Mouse (Mus musculus): ENCODE results near the gene Rtn4ip1. TPM values are rescaled to one million over a fixed set of nuclear protein-coding genes. Genes with fewer than 3 reads are reported as not detected.
A peak's percentile ranks its signal among the peaks of the same experiment; 100 is the strongest.
"Not testable (repeated sequence)": the region's sequence is repeated elsewhere in the genome, so short reads cannot be mapped to it uniquely, and the experiment has no call there.

Rtn4ip1 gene
- polyA plus RNA-seq, 1 experiment from 2014 or later: 20.0 TPM

- H3K9ac ChIP-seq (replicated peaks; ENCODE audit: low read length): no peak overlapping the region
- no peaks in the 10 kb centered on the region for H3K36me3 ChIP-seq (replicated peaks; ENCODE audit: control insufficient read depth, insufficient read depth, low read depth, low read length)
- ATAC-seq (replicated peaks; ENCODE audit: insufficient number of reproducible peaks, low FRiP score, low TSS enrichment, low read depth) (no peak), DNase-seq (ENCODE audit: low spot score) (no peak)
- H3K27ac ChIP-seq (replicated peaks; ENCODE audit: low read depth, low read length): no peak overlapping the region
- H3K4me1 ChIP-seq (ENCODE audit: control insufficient read depth, insufficient read depth, low read length): no peaks in the 10 kb centered on the region
- H3K9me3 ChIP-seq (replicated peaks; ENCODE audit: control insufficient read depth, low read length): no peaks in the 10 kb centered on the region
- H3K4me3 ChIP-seq (ENCODE audit: low read depth, low read length): no peak overlapping the region
- no peak overlapping the region for H3K4me2 ChIP-seq (ENCODE audit: low read depth, low read length)
- H3K27me3 ChIP-seq (ENCODE audit: control insufficient read depth, insufficient read depth, low read length): no peaks in the 10 kb centered on the region
- WGBS: 87% methylated on average over 12 of the region's 12 CpGs
Observed at GRCm38 (mm10) chr10:43916181-43916580, 14.6 kb downstream of the Rtn4ip1 start.

GRCm38 (mm10) chr10:43916737-43917136, 15.1 kb downstream of the Rtn4ip1 start:
- Histone ChIP-seq H3K27ac (replicated peaks; ENCODE audit: low read depth, low read length) (no peak overlapping the region), H3K9me3 (replicated peaks; ENCODE audit: control insufficient read depth, low read length) (no peaks in the 10 kb centered on the region), H3K4me3 (ENCODE audit: low read depth, low read length) (no peak overlapping the region), H3K27me3 (ENCODE audit: control insufficient read depth, insufficient read depth, low read length) (no peaks in the 10 kb centered on the region), H3K9ac (replicated peaks; ENCODE audit: low read length) (no peak overlapping the region), H3K4me2 (ENCODE audit: low read depth, low read length) (no peak overlapping the region), H3K4me1 (ENCODE audit: control insufficient read depth, insufficient read depth, low read length) (no peaks in the 10 kb centered on the region), H3K36me3 (replicated peaks; ENCODE audit: control insufficient read depth, insufficient read depth, low read depth, low read length) (no peaks in the 10 kb centered on the region)
- 81% methylated on average over 2 of the region's 2 CpGs for WGBS
- ATAC-seq (replicated peaks; ENCODE audit: insufficient number of reproducible peaks, low FRiP score, low TSS enrichment, low read depth): no peak
- no peak for DNase-seq (ENCODE audit: low spot score)

- Histone ChIP-seq H3K36me3 (replicated peaks; ENCODE audit: control insufficient read depth, insufficient read depth, low read depth, low read length) (no peaks in the 10 kb centered on the region), H3K27me3 (ENCODE audit: control insufficient read depth, insufficient read depth, low read length) (no peaks in the 10 kb centered on the region), H3K4me1 (ENCODE audit: control insufficient read depth, insufficient read depth, low read length) (no peaks in the 10 kb centered on the region), H3K4me3 (ENCODE audit: low read depth, low read length) (no peak overlapping the region), H3K27ac (replicated peaks; ENCODE audit: low read depth, low read length) (no peak overlapping the region), H3K4me2 (ENCODE audit: low read depth, low read length) (no peak overlapping the region), H3K9me3 (replicated peaks; ENCODE audit: control insufficient read depth, low read length) (no peaks in the 10 kb centered on the region), H3K9ac (replicated peaks; ENCODE audit: low read length) (no peak overlapping the region)
- WGBS: 40% methylated on average over 17 of the region's 17 CpGs
- peak; percentile 92 for DNase-seq (ENCODE audit: low spot score)
- no peak for ATAC-seq (replicated peaks; ENCODE audit: insufficient number of reproducible peaks, low FRiP score, low TSS enrichment, low read depth)
Observed at GRCm38 (mm10) chr10:43918696-43919608, 17.3 kb downstream of the Rtn4ip1 start.

GRCm38 (mm10) chr10:43923096-43923495, 21.5 kb downstream of the Rtn4ip1 start:
- Histone ChIP-seq H3K4me3 (ENCODE audit: low read depth, low read length) (no peak overlapping the region), H3K4me2 (ENCODE audit: low read depth, low read length) (no peak overlapping the region), H3K36me3 (replicated peaks; ENCODE audit: control insufficient read depth, insufficient read depth, low read depth, low read length) (no peaks in the 10 kb centered on the region), H3K9ac (replicated peaks; ENCODE audit: low read length) (no peak overlapping the region), H3K9me3 (replicated peaks; ENCODE audit: control insufficient read depth, low read length) (no peaks in the 10 kb centered on the region), H3K27me3 (ENCODE audit: control insufficient read depth, insufficient read depth, low read length) (no peaks in the 10 kb centered on the region), H3K27ac (replicated peaks; ENCODE audit: low read depth, low read length) (no peak overlapping the region), H3K4me1 (ENCODE audit: control insufficient read depth, insufficient read depth, low read length) (no peaks in the 10 kb centered on the region)
- DNase-seq (ENCODE audit: low spot score) (no peak), ATAC-seq (replicated peaks; ENCODE audit: insufficient number of reproducible peaks, low FRiP score, low TSS enrichment, low read depth) (no peak)
- 92% methylated on average over 3 of the region's 3 CpGs for whole genome bisulfite sequencing

GRCm38 (mm10) chr10:43925776-43926175, 24.2 kb downstream of the Rtn4ip1 start:
- H3K9ac ChIP-seq (replicated peaks; ENCODE audit: low read length); DNase-seq (ENCODE audit: low spot score); H3K4me2 ChIP-seq (ENCODE audit: low read depth, low read length); H3K4me3 ChIP-seq (ENCODE audit: low read depth, low read length); H3K9me3 ChIP-seq (replicated peaks; ENCODE audit: control insufficient read depth, low read length); H3K27me3 ChIP-seq (ENCODE audit: control insufficient read depth, insufficient read depth, low read length); ATAC-seq (replicated peaks; ENCODE audit: insufficient number of reproducible peaks, low FRiP score, low TSS enrichment, low read depth); H3K4me1 ChIP-seq (ENCODE audit: control insufficient read depth, insufficient read depth, low read length); H3K36me3 ChIP-seq (replicated peaks; ENCODE audit: control insufficient read depth, insufficient read depth, low read depth, low read length); H3K27ac ChIP-seq (replicated peaks; ENCODE audit: low read depth, low read length): not testable (repeated sequence)
- WGBS: 89% methylated on average over 9 of the region's 9 CpGs

- ATAC-seq (replicated peaks; ENCODE audit: insufficient number of reproducible peaks, low FRiP score, low TSS enrichment, low read depth): no peak
- H3K9ac ChIP-seq (replicated peaks; ENCODE audit: low read length): no peak overlapping the region
- H3K36me3 ChIP-seq (replicated peaks; ENCODE audit: control insufficient read depth, insufficient read depth, low read depth, low read length): no peaks in the 10 kb centered on the region
- no peaks in the 10 kb centered on the region for H3K9me3 ChIP-seq (replicated peaks; ENCODE audit: control insufficient read depth, low read length)
- H3K4me3 ChIP-seq (ENCODE audit: low read depth, low read length): no peak overlapping the region
- H3K27me3 ChIP-seq (ENCODE audit: control insufficient read depth, insufficient read depth, low read length): no peaks in the 10 kb centered on the region
- no peaks in the 10 kb centered on the region for H3K4me1 ChIP-seq (ENCODE audit: control insufficient read depth, insufficient read depth, low read length)
- DNase-seq (ENCODE audit: low spot score): no peak
- WGBS: 85% methylated on average over 8 of the region's 8 CpGs
- H3K27ac ChIP-seq (replicated peaks; ENCODE audit: low read depth, low read length): no peak overlapping the region
- no peak overlapping the region for H3K4me2 ChIP-seq (ENCODE audit: low read depth, low read length)
Observed at GRCm38 (mm10) chr10:43927736-43928135, 26.1 kb downstream of the Rtn4ip1 start.

GRCm38 (mm10) chr10:43928596-43928995, 27.0 kb downstream of the Rtn4ip1 start:
- no peaks in the 10 kb centered on the region for H3K36me3 ChIP-seq (replicated peaks; ENCODE audit: control insufficient read depth, insufficient read depth, low read depth, low read length)
- WGBS: 80% methylated on average over 5 of the region's 5 CpGs

GRCm38 (mm10) chr10:43939136-43939662, 37.6 kb downstream of the Rtn4ip1 start:
- no peak overlapping the region for H3K4me2 ChIP-seq (ENCODE audit: low read depth, low read length)
- no peak overlapping the region for H3K27ac ChIP-seq (replicated peaks; ENCODE audit: low read depth, low read length)
- no peak overlapping the region for H3K9ac ChIP-seq (replicated peaks; ENCODE audit: low read length)
- ATAC-seq (replicated peaks; ENCODE audit: insufficient number of reproducible peaks, low FRiP score, low TSS enrichment, low read depth): no peak
- H3K4me1 ChIP-seq (ENCODE audit: control insufficient read depth, insufficient read depth, low read length): no peaks in the 10 kb centered on the region
- WGBS: 79% methylated on average over 6 of the region's 6 CpGs
- H3K27me3 ChIP-seq (ENCODE audit: control insufficient read depth, insufficient read depth, low read length): no peaks in the 10 kb centered on the region
- H3K4me3 ChIP-seq (ENCODE audit: low read depth, low read length): no peak overlapping the region
- H3K36me3 ChIP-seq (replicated peaks; ENCODE audit: control insufficient read depth, insufficient read depth, low read depth, low read length): no peaks in the 10 kb centered on the region
- no peak for DNase-seq (ENCODE audit: low spot score)
- H3K9me3 ChIP-seq (replicated peaks; ENCODE audit: control insufficient read depth, low read length): no peaks in the 10 kb centered on the region

More at GRCm38 (mm10) chr10:43928596-43928995, 27.0 kb downstream of the Rtn4ip1 start:
- Histone ChIP-seq H3K27ac (replicated peaks; ENCODE audit: low read depth, low read length) (no peak overlapping the region), H3K27me3 (ENCODE audit: control insufficient read depth, insufficient read depth, low read length) (no peaks in the 10 kb centered on the region), H3K9me3 (replicated peaks; ENCODE audit: control insufficient read depth, low read length) (no peaks in the 10 kb centered on the region), H3K4me3 (ENCODE audit: low read depth, low read length) (no peak overlapping the region), H3K4me1 (ENCODE audit: control insufficient read depth, insufficient read depth, low read length) (no peaks in the 10 kb centered on the region), H3K9ac (replicated peaks; ENCODE audit: low read length) (no peak overlapping the region), H3K4me2 (ENCODE audit: low read depth, low read length) (no peak overlapping the region)
- ATAC-seq (replicated peaks; ENCODE audit: insufficient number of reproducible peaks, low FRiP score, low TSS enrichment, low read depth) (no peak), DNase-seq (ENCODE audit: low spot score) (no peak)

Measured in embryonic facial prominence, embryonic 11.5 days (tissue).